Comparison of ENCODE assay signal across 10 mouse cellular contexts in the genomic region with DNA sequence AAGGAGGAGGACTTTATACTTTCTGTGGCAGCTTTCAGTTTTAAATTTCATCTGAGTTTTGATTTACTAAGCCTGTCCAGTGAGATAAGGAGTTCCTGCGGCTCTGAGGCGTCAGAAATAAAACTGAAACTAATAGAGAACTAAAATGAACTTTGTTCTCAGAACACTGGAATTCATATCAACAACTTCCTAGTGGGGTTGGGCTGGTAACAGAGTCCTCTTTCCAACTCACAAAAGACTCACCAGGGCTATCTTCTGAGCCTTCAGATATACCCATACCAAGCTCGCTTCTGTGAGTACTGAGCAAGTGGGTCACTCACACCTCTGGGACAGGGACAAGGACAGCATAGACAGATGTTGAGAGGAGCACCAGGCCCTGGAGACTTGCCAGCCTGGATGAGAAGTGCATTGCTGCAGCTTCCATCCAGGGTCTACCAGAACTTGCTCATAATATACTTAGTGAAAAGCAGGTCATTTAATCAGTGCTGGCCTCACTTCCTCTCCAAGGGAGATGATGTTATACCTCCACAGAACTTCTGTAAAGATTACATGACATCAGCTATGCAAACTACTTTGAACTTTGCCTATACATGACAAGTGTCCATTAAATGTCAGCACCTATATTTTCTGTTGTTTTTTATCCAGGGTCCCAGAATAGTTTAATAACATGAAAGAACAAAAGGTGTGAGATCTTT. TPM values are rescaled to one million over a fixed set of nuclear protein-coding genes. Genes with fewer than 3 reads are reported as not detected.
DNase-seq lines count a peak whose midpoint lies in the region; ATAC-seq and TF ChIP-seq lines count a peak whose summit lies in the region.
"Had no signal": no experiment of that assay in that cellular context is flagged by ENCODE, and none has a peak within 500 bp of the region (broad histone marks: within the 10 kb centered on the region; RNA-seq: fewer than 3 reads in every experiment).

No protein-coding gene starts in this region.

- H3K4me3 ChIP-seq in heart, adult 2 months: peak overlapping the region; percentile 16; the same call in 1 of the 2 replicates
- H3K4me3 ChIP-seq in heart, embryonic 11.5 days (ENCODE audit: low read depth, low read length): no peak overlapping the region
- H3K4me3 ChIP-seq in cortical plate, adult 2 months (ENCODE audit: insufficient read depth, low read length): no peak overlapping the region
- H3K4me3 ChIP-seq: midbrain, embryonic 12.5 days had no signal

- H3K9ac ChIP-seq in heart, adult 2 months (ENCODE audit: low read depth, low read length): peak overlapping the region; percentile 52
- no peak overlapping the region for H3K9ac ChIP-seq in heart, embryonic 11.5 days (ENCODE audit: low read depth, low read length)
- H3K9ac ChIP-seq: midbrain, embryonic 12.5 days had no signal

- ATAC-seq in heart, embryonic 11.5 days (replicated peaks; ENCODE audit: insufficient number of reproducible peaks, low FRiP score, low TSS enrichment): no peak

- H3K79me2 ChIP-seq in heart, adult 2 months (replicated peaks; ENCODE audit: control insufficient read depth, insufficient read depth, low read length): no peaks in the 10 kb centered on the region

- TF ChIP-seq CTCF in heart, adult 2 months (IDR thresholded peaks at IDR 0.05): no peak
- TF ChIP-seq CTCF in cortical plate, adult 2 months (IDR thresholded peaks at IDR 0.05; ENCODE audit: extremely low read depth, insufficient read depth, low read length): no peak

- H3K27ac ChIP-seq in heart, adult 2 months: peak overlapping the region; percentile 82
- H3K27ac ChIP-seq in heart, embryonic 11.5 days (ENCODE audit: low read depth, low read length): no peak overlapping the region
- peak overlapping the region; percentile 98 for H3K27ac ChIP-seq in cortical plate, adult 2 months (ENCODE audit: insufficient read depth, low read length)
- H3K27ac ChIP-seq: midbrain, embryonic 12.5 days had no signal

- TF ChIP-seq EP300 in heart, adult 2 months (IDR thresholded peaks at IDR 0.05; ENCODE audit: insufficient read depth, low read depth, low read length): 0 out of 2 replicates have a peak, but pooled peaks have one; percentile 29

- intact Hi-C loops in heart, adult 2 months (cut with DNase I): no loop called here

- no peaks in the 10 kb centered on the region for H3K27me3 ChIP-seq in heart, adult 2 months (ENCODE audit: control insufficient read depth, insufficient read depth, low read length)
- no peaks in the 10 kb centered on the region for H3K27me3 ChIP-seq in heart, embryonic 11.5 days (ENCODE audit: control insufficient read depth, insufficient read depth, low read length)
- H3K27me3 ChIP-seq: midbrain, embryonic 12.5 days had no signal

- WGBS in heart, adult 2 months: 0% methylated on average over 3 of the region's 3 CpGs
- 59% methylated on average over 3 of the region's 3 CpGs for WGBS in heart, embryonic 11.5 days (ENCODE audit: insufficient replicate concordance)

- TF ChIP-seq POLR2A in heart, adult 2 months (IDR thresholded peaks at IDR 0.05; ENCODE audit: insufficient read depth, low read depth, low read length): no peak; the same call in 1 of the 2 replicates
- TF ChIP-seq POLR2A in cortical plate, adult 2 months (IDR thresholded peaks at IDR 0.05; ENCODE audit: extremely low read depth, insufficient read depth, low read length): no peak

- H3K4me1 ChIP-seq in heart, adult 2 months (ENCODE audit: control insufficient read depth, insufficient read depth, low read length): peaks cover 26% of the 10 kb centered on the region
- no peaks in the 10 kb centered on the region for H3K4me1 ChIP-seq in heart, embryonic 11.5 days (ENCODE audit: control insufficient read depth, insufficient read depth, low read length)
- no peaks in the 10 kb centered on the region for H3K4me1 ChIP-seq in cortical plate, adult 2 months (ENCODE audit: control insufficient read depth, insufficient read depth, low read length)
- H3K4me1 ChIP-seq: midbrain, embryonic 12.5 days had no signal

- H3K36me3 ChIP-seq in heart, adult 2 months (ENCODE audit: control insufficient read depth, insufficient read depth, low read length): peaks cover 62% of the 10 kb centered on the region
- no peaks in the 10 kb centered on the region for H3K36me3 ChIP-seq in heart, embryonic 11.5 days (ENCODE audit: control insufficient read depth, insufficient read depth, low read length)
- H3K36me3 ChIP-seq: midbrain, embryonic 12.5 days had no signal

- no peaks in the 10 kb centered on the region for H3K9me3 ChIP-seq in heart, embryonic 11.5 days (replicated peaks; ENCODE audit: control insufficient read depth, low read length)
- H3K9me3 ChIP-seq: midbrain, embryonic 12.5 days had no signal

- peak; percentile 42 to 68 for DNase-seq in heart, adult 2 months
- peak; percentile 40 for DNase-seq in CD4-positive, CD25-positive, alpha-beta regulatory T cell, adult 2 months (ENCODE audit: low read depth, low spot score)
- peak; percentile 55 for DNase-seq in lung, postnatal 36 days
- DNase-seq in right cerebral cortex, adult 2 months (ENCODE audit: low spot score in 2 of 2): no peak
- no peak for DNase-seq in cerebellum, adult 9-11 months
- DNase-seq in cerebellum, postnatal 4 days (ENCODE audit: low spot score in 2 of 2): no peak
- DNase-seq: cerebellum, adult 11-12 months had no signal

- no peak overlapping the region for H3K4me2 ChIP-seq in heart, embryonic 11.5 days
- H3K4me2 ChIP-seq: midbrain, embryonic 12.5 days had no signal

RNA-seq across cellular contexts. Expression of a gene that starts 7.6 kb away (rescaled TPM):
- 100 to 1,000 TPM; 134 to 187 TPM for total RNA-seq in heart, adult 2 months (2021)
- polyA plus RNA-seq in heart, adult 2 months (2012; rRNA removed): 51.7 and 59.3 TPM in 2 replicates
- 0.08 and 0.39 TPM in 2 replicates for polyA plus RNA-seq in heart, embryonic 11.5 days (2014; fragmentation: Nextera tagmentation; extraction: Ambion mirVana)
- 5.7 and 11.2 TPM in 2 replicates for polyA plus RNA-seq in cortical plate, adult 2 months (2012; rRNA removed)

Comparison
In these comparisons a context has a peak if more than half of its experiments do, and no peak if none do; other contexts are left out.
1. DNase-seq: peak in heart, adult 2 months (2 of 2), CD4-positive, CD25-positive, alpha-beta regulatory T cell, adult 2 months (single experiment) and lung, postnatal 36 days (single experiment); none in right cerebral cortex, adult 2 months (0 of 2), cerebellum, adult 9-11 months (single experiment) and cerebellum, postnatal 4 days (0 of 2).